Mouse (Mus musculus): ENCODE results near the gene Gm5134. TPM values are rescaled to one million over a fixed set of nuclear protein-coding genes. Genes with fewer than 3 reads are reported as not detected.
"Not testable (repeated sequence)": the region's sequence is repeated elsewhere in the genome, so short reads cannot be mapped to it uniquely, and the experiment has no call there.

Gene Gm5134
- polyA plus RNA-seq, 1 experiment from 2014 or later = not detected

- ChIA-PET POLR2A (no interaction called here), CTCF (no interaction called here)
- TF ChIP-seq CTCF (IDR thresholded peaks at IDR 0.05) = no peak
- ATAC-seq = no peak
- H3K27me3 ChIP-seq = peaks cover 15% of the 10 kb centered on the region
- in situ Hi-C loops (cut with MboI; ENCODE audit: low pct_unique_long_range_greater_than_20kb) = loop anchor here (25.0 kb wide), 1 partner anchor 194 kb away; no protein-coding TSS in a partner anchor
- no peak for DNase-seq (ENCODE audit: low read depth, low spot score)
Observed at GRCm38 (mm10) chr10:75993616-75994240, 39.4 kb downstream of the Gm5134 start.

GRCm38 (mm10) chr10:75994531-75995210 is 40.4 kb downstream of the Gm5134 start:
- ATAC-seq; DNase-seq (ENCODE audit: low read depth, low spot score); POLR2A ChIA-PET; CTCF ChIA-PET: not testable (repeated sequence)
- in situ Hi-C loops (cut with MboI; ENCODE audit: low pct_unique_long_range_greater_than_20kb) = loop anchor here (25.0 kb wide), 1 partner anchor 193 kb away; no protein-coding TSS in a partner anchor
- peaks cover 15% of the 10 kb centered on the region for H3K27me3 ChIP-seq

GRCm38 (mm10) chr10:75995463-75995862 is 41.1 kb downstream of the Gm5134 start:
- CTCF ChIA-PET = no interaction called here
- in situ Hi-C loops (cut with MboI; ENCODE audit: low pct_unique_long_range_greater_than_20kb) = loop anchor here (25.0 kb wide), 1 partner anchor 192 kb away; no protein-coding TSS in a partner anchor
- no peak for DNase-seq (ENCODE audit: low read depth, low spot score)
- no peak for ATAC-seq
- TF ChIP-seq CTCF (IDR thresholded peaks at IDR 0.05) = no peak
- POLR2A ChIA-PET = no interaction called here
- H3K27me3 ChIP-seq = peaks cover 15% of the 10 kb centered on the region

- DNase-seq (ENCODE audit: low read depth, low spot score) (no peak), ATAC-seq (no peak)
- ChIA-PET CTCF (no interaction called here), POLR2A (no interaction called here)
- TF ChIP-seq CTCF (IDR thresholded peaks at IDR 0.05) = no peak
- H3K27me3 ChIP-seq = peaks cover 15% of the 10 kb centered on the region
- in situ Hi-C loops (cut with MboI; ENCODE audit: low pct_unique_long_range_greater_than_20kb) = loop anchor here (25.0 kb wide), 1 partner anchor 191 kb away; no protein-coding TSS in a partner anchor
Observed at GRCm38 (mm10) chr10:75996315-75996714, 42.0 kb downstream of the Gm5134 start.

- DNase-seq (ENCODE audit: low read depth, low spot score) (no peak), ATAC-seq (no peak)
- ChIA-PET POLR2A (interaction anchor here (0.6 kb wide), 1 partner anchor 25 kb away, joined by 3 read pairs; no protein-coding TSS in a partner anchor), CTCF (no interaction called here)
- H3K27me3 ChIP-seq = peaks cover 9% of the 10 kb centered on the region
- TF ChIP-seq CTCF (IDR thresholded peaks at IDR 0.05) = no peak
- in situ Hi-C loops (cut with MboI; ENCODE audit: low pct_unique_long_range_greater_than_20kb) = no loop called here
Observed at GRCm38 (mm10) chr10:76001160-76001559, 46.8 kb downstream of the Gm5134 start.

- in situ Hi-C loops (cut with MboI; ENCODE audit: low pct_unique_long_range_greater_than_20kb) = no loop called here
- ATAC-seq = no peak
- no peak for TF ChIP-seq CTCF (IDR thresholded peaks at IDR 0.05)
- no peak for DNase-seq (ENCODE audit: low read depth, low spot score)
- peaks cover 4% of the 10 kb centered on the region for H3K27me3 ChIP-seq
- ChIA-PET CTCF (no interaction called here), POLR2A (no interaction called here)
Observed at GRCm38 (mm10) chr10:76002101-76002521, 47.8 kb downstream of the Gm5134 start.

GRCm38 (mm10) chr10:76002615-76003014 is 48.3 kb downstream of the Gm5134 start:
- ChIA-PET POLR2A (no interaction called here), CTCF (no interaction called here)
- H3K27me3 ChIP-seq = peaks cover 4% of the 10 kb centered on the region
- ATAC-seq = no peak
- in situ Hi-C loops (cut with MboI; ENCODE audit: low pct_unique_long_range_greater_than_20kb) = no loop called here
- no peak for DNase-seq (ENCODE audit: low read depth, low spot score)
- no peak for TF ChIP-seq CTCF (IDR thresholded peaks at IDR 0.05)

- DNase-seq (ENCODE audit: low read depth, low spot score) = no peak
- CTCF ChIA-PET = no interaction called here
- TF ChIP-seq CTCF (IDR thresholded peaks at IDR 0.05) = no peak
- ATAC-seq = no peak
- H3K27me3 ChIP-seq = peaks cover 4% of the 10 kb centered on the region
- POLR2A ChIA-PET = no interaction called here
- in situ Hi-C loops (cut with MboI; ENCODE audit: low pct_unique_long_range_greater_than_20kb) = no loop called here
Observed at GRCm38 (mm10) chr10:76003221-76003620, 48.9 kb downstream of the Gm5134 start.

- in situ Hi-C loops (cut with MboI; ENCODE audit: low pct_unique_long_range_greater_than_20kb) = no loop called here
- ATAC-seq (no peak), DNase-seq (ENCODE audit: low read depth, low spot score) (no peak)
- ChIA-PET POLR2A (no interaction called here), CTCF (no interaction called here)
- no peak for TF ChIP-seq CTCF (IDR thresholded peaks at IDR 0.05)
- peaks cover 4% of the 10 kb centered on the region for H3K27me3 ChIP-seq
Observed at GRCm38 (mm10) chr10:76006385-76006784, 52.1 kb downstream of the Gm5134 start.

- DNase-seq (ENCODE audit: low read depth, low spot score) (no peak), ATAC-seq (no peak)
- no peak for TF ChIP-seq CTCF (IDR thresholded peaks at IDR 0.05)
- in situ Hi-C loops (cut with MboI; ENCODE audit: low pct_unique_long_range_greater_than_20kb) = no loop called here
- ChIA-PET CTCF (no interaction called here), POLR2A (no interaction called here)
- H3K27me3 ChIP-seq = no peaks in the 10 kb centered on the region
Observed at GRCm38 (mm10) chr10:76009812-76010211, 55.5 kb downstream of the Gm5134 start.

- no peak for TF ChIP-seq CTCF (IDR thresholded peaks at IDR 0.05)
- in situ Hi-C loops (cut with MboI; ENCODE audit: low pct_unique_long_range_greater_than_20kb) = no loop called here
- ChIA-PET CTCF (no interaction called here), POLR2A (no interaction called here)
- ATAC-seq (no peak), DNase-seq (ENCODE audit: low read depth, low spot score) (no peak)
- no peaks in the 10 kb centered on the region for H3K27me3 ChIP-seq
Observed at GRCm38 (mm10) chr10:76012922-76013321, 58.6 kb downstream of the Gm5134 start.
